Mouse (Mus musculus) adrenal gland, adult 2 months (tissue): ENCODE measurements around the gene Atraid. TPM values are rescaled to one million over a fixed set of nuclear protein-coding genes. Genes with fewer than 3 reads are reported as not detected.

Source experiments
- DNase-seq: peaks from one replicate; pipeline ENCODE4 v3.0.0; 2021
- polyA plus RNA-seq: library from polyadenylated mRNA; depleted of rRNA; stranded (reverse); fragments of >200 nt; gene quantifications from 2 replicates; pipeline ENCODE4 v1.2.3, GENCODE M21; 2012; rRNA removed
- total RNA-seq, 2 experiments: library from RNA; stranded (reverse); gene quantifications; 2 replicates each; pipeline ENCODE4 v1.2.3; 2021

Atraid gene
- total and polyA plus RNA-seq, 3 experiments: 114 to 125 (median 117) TPM

DNA sequence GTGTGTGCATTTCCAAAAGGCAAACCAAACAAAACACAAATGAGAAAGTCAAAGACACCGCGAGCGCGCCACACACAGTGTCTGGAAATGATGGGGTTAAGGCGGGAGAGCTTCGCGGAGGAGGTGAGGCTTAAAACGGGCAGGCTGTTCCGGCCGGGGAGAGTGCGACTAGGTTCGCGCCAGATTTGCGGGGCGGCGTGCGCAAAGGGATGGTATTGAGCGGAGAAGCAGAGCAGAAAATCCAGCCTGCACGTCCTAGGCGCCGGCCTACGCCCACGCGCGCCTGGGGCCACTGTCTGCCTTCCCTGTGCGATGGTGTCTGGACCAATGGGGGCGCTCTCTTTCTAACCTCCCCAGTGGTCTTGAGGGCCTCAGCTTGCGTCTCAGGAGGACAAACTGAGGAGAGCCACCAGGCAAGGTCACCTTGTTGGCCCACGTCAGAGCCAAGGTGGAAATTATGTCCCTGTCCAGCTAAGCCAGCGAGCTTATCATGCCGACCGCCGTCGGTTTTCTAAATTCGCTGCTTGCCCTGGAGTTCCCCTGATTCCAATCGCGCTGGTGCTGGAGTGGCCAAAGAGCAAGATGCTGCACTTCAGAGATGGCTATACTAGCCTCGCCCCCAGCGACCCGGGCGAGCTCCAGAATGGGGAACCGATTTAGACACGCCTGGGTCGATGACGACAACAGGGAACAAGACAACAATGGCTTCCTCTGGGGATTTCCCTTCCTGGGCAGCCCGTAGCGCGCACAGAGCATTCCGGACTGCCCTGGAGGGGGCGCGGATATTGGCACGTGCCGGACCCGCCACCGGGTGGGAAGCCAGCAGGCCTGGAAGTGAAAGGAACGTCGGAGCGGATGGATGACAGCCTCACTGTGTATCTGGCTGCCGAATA, 46.9 kb downstream of the Atraid start:
- DNase-seq: peak; percentile 68

- DNase-seq: no peak
Measured at GRCm38 (mm10) chr5:31095711-31096480, 47.8 kb downstream of the Atraid start.

Other genes starting within 250 kb of the Atraid start
- 10 to 100 TPM; 60.0 to 79.0 TPM for gene Mapre3, start 233.7 kb upstream of the Atraid start, total RNA-seq
- 103 and 134 TPM in 2 replicates for gene Mapre3, start 233.7 kb upstream of the Atraid start, polyA plus RNA-seq
- gene Tmem214, start 180.3 kb upstream of the Atraid start, total RNA-seq: 10 to 100 TPM; 51.9 to 62.2 TPM
- 87.6 and 96.9 TPM in 2 replicates for gene Tmem214, start 180.3 kb upstream of the Atraid start, polyA plus RNA-seq
- 1 to 10 TPM; 7.6 to 9.2 TPM for gene Agbl5, start 159.6 kb upstream of the Atraid start, total RNA-seq
- 25.3 and 27.5 TPM in 2 replicates for gene Agbl5, start 159.6 kb upstream of the Atraid start, polyA plus RNA-seq
- gene Ost4, start 140.5 kb upstream of the Atraid start, total RNA-seq: 100 to 1,000 TPM; 256 to 264 TPM
- 120 and 143 TPM in 2 replicates for gene Ost4, start 140.5 kb upstream of the Atraid start, polyA plus RNA-seq
- gene Emilin1, start 134.9 kb upstream of the Atraid start, total RNA-seq: 10 to 100 TPM; 40.3 to 62.0 TPM
- gene Emilin1, start 134.9 kb upstream of the Atraid start, polyA plus RNA-seq: 64.1 and 75.1 TPM in 2 replicates
- 10 to 100 TPM; 37.2 to 44.3 TPM for gene Khk, start 126.9 kb upstream of the Atraid start, total RNA-seq
- 43.9 and 60.3 TPM in 2 replicates for gene Khk, start 126.9 kb upstream of the Atraid start, polyA plus RNA-seq
- gene Cgref1, start 102.7 kb upstream of the Atraid start, total RNA-seq: 1 to 10 TPM in 1 of 2 experiments, under 1 TPM in 1; 0.58 to 2.5 TPM
- gene Cgref1, start 102.7 kb upstream of the Atraid start, polyA plus RNA-seq: 1.5 and 2.0 TPM in 2 replicates
- 100 to 1,000 TPM; 119 to 126 TPM for gene Preb, start 88.0 kb upstream of the Atraid start, total RNA-seq
- 284 TPM in 2 replicates for gene Preb, start 88.0 kb upstream of the Atraid start, polyA plus RNA-seq
- gene Tcf23, start 79.7 kb upstream of the Atraid start, total RNA-seq: 1 to 10 TPM; 1.3 TPM
- 0.77 and 0.78 TPM in 2 replicates for gene Tcf23, start 79.7 kb upstream of the Atraid start, polyA plus RNA-seq
- 10 to 100 TPM; 27.7 to 39.6 TPM for gene Slc5a6, start 612 bp downstream of the Atraid start, total RNA-seq
- gene Slc5a6, start 612 bp downstream of the Atraid start, polyA plus RNA-seq: 88.3 and 93.5 TPM in 2 replicates
- gene Cad, start 6.5 kb downstream of the Atraid start, total RNA-seq: 10 to 100 TPM; 17.5 to 33.1 TPM
- 43.2 and 48.0 TPM in 2 replicates for gene Cad, start 6.5 kb downstream of the Atraid start, polyA plus RNA-seq
- not detected for gene Dnajc5g, start 58.0 kb downstream of the Atraid start, total RNA-seq
- gene Dnajc5g, start 58.0 kb downstream of the Atraid start, polyA plus RNA-seq: not detected in 2 replicates
- gene Slc30a3, start 59.9 kb downstream of the Atraid start, total RNA-seq: not detected
- gene Slc30a3, start 59.9 kb downstream of the Atraid start, polyA plus RNA-seq: not detected in 2 replicates
- not detected for gene Trim54, start 68.4 kb downstream of the Atraid start, total RNA-seq
- not detected in 2 replicates for gene Trim54, start 68.4 kb downstream of the Atraid start, polyA plus RNA-seq
- not detected for gene Ucn, start 90.5 kb downstream of the Atraid start, total RNA-seq
- not detected in 2 replicates for gene Ucn, start 90.5 kb downstream of the Atraid start, polyA plus RNA-seq
- gene Mpv17, start 105.9 kb downstream of the Atraid start, total RNA-seq: 10 to 100 TPM; 71.0 to 72.1 TPM
- gene Mpv17, start 105.9 kb downstream of the Atraid start, polyA plus RNA-seq: 127 and 137 TPM in 2 replicates
- 1 to 10 TPM; 1.1 to 1.4 TPM for gene Gm29609, start 131.6 kb downstream of the Atraid start, total RNA-seq
- gene Gm29609, start 131.6 kb downstream of the Atraid start, polyA plus RNA-seq: 0.52 and 0.94 TPM in 2 replicates
- 10 to 100 TPM; 51.9 to 67.4 TPM for gene Gtf3c2, start 131.8 kb downstream of the Atraid start, total RNA-seq
- gene Gtf3c2, start 131.8 kb downstream of the Atraid start, polyA plus RNA-seq: 34.8 and 47.8 TPM in 2 replicates
- 100 to 1,000 TPM in 1 of 2 experiments, 10 to 100 TPM in 1; 85.7 to 115 TPM for gene Snx17, start 144.9 kb downstream of the Atraid start, total RNA-seq
- gene Snx17, start 144.9 kb downstream of the Atraid start, polyA plus RNA-seq: 85.1 and 92.2 TPM in 2 replicates
- 10 to 100 TPM; 39.5 to 45.7 TPM for gene Eif2b4, start 145.1 kb downstream of the Atraid start, total RNA-seq
- gene Eif2b4, start 145.1 kb downstream of the Atraid start, polyA plus RNA-seq: 26.8 and 35.7 TPM in 2 replicates
- 10 to 100 TPM; 28.5 to 29.5 TPM for gene Zfp513, start 154.0 kb downstream of the Atraid start, total RNA-seq
- gene Zfp513, start 154.0 kb downstream of the Atraid start, polyA plus RNA-seq: 75.5 and 77.8 TPM in 2 replicates
- 100 to 1,000 TPM; 105 TPM for gene Ppm1g, start 172.4 kb downstream of the Atraid start, total RNA-seq
- 174 and 197 TPM in 2 replicates for gene Ppm1g, start 172.4 kb downstream of the Atraid start, polyA plus RNA-seq
- 10 to 100 TPM; 78.2 to 84.9 TPM for gene Nrbp1, start 192.6 kb downstream of the Atraid start, total RNA-seq
- gene Nrbp1, start 192.6 kb downstream of the Atraid start, polyA plus RNA-seq: 180 and 229 TPM in 2 replicates
- gene Gm9970, start 192.9 kb downstream of the Atraid start, total RNA-seq: not detected
- gene Gm9970, start 192.9 kb downstream of the Atraid start, polyA plus RNA-seq: 3.7 and 3.9 TPM in 2 replicates
- gene Krtcap3, start 203.4 kb downstream of the Atraid start, total RNA-seq: 1 to 10 TPM; 2.2 to 4.5 TPM
- 13.3 and 13.6 TPM in 2 replicates for gene Krtcap3, start 203.4 kb downstream of the Atraid start, polyA plus RNA-seq
- 10 to 100 TPM; 28.9 to 38.1 TPM for gene Ift172, start 242.8 kb downstream of the Atraid start, total RNA-seq
- gene Ift172, start 242.8 kb downstream of the Atraid start, polyA plus RNA-seq: 29.5 and 30.1 TPM in 2 replicates
- gene Fndc4, start 247.8 kb downstream of the Atraid start, total RNA-seq: 10 to 100 TPM; 11.1 to 20.8 TPM
- 25.0 and 28.6 TPM in 2 replicates for gene Fndc4, start 247.8 kb downstream of the Atraid start, polyA plus RNA-seq
- under 1 TPM in 1 of 2 experiments, not detected in 1; 0.61 TPM for gene Gckr, start 249.1 kb downstream of the Atraid start, total RNA-seq
- gene Gckr, start 249.1 kb downstream of the Atraid start, polyA plus RNA-seq: 0.13 and 0.20 TPM in 2 replicates